Mouse (Mus musculus) kidney, adult 2 months (tissue): ENCODE results near the gene Tmem170b. TPM values are rescaled to one million over a fixed set of nuclear protein-coding genes. Genes with fewer than 3 reads are reported as not detected.

Source experiments
- DNase-seq: peaks from one replicate; pipeline ENCODE4 v3.0.0; 2021
- H3K27ac ChIP-seq: fragments of 200-500 bp; 2 replicates; pipeline ENCODE4 v1.5.1; 2012; ENCODE audit warnings: low read depth, low read length, control low read depth, inconsistent platforms; ENCODE audit not compliant: insufficient read depth
- H3K27me3 ChIP-seq: fragments of 200-500 bp; replicated peaks from 2 replicates; pipeline ENCODE4 v1.6.1; 2012; ENCODE audit warnings: mild to moderate bottlenecking, moderate library complexity, low read length, inconsistent platforms; ENCODE audit not compliant: control insufficient read depth, insufficient read depth
- H3K36me3 ChIP-seq: fragments of 200-500 bp; 2 replicates; pipeline ENCODE4 v1.6.1; 2012; ENCODE audit warnings: mild to moderate bottlenecking, moderate library complexity, low read length, inconsistent platforms; ENCODE audit not compliant: control insufficient read depth, insufficient read depth
- H3K4me1 ChIP-seq: fragments of 200-500 bp; 2 replicates; pipeline ENCODE4 v1.6.1; 2011; ENCODE audit warnings: low read length; ENCODE audit not compliant: control insufficient read depth, insufficient read depth
- H3K4me3 ChIP-seq: fragments of 200-500 bp; 2 replicates; pipeline ENCODE4 v1.5.1; 2011; ENCODE audit warnings: mild to moderate bottlenecking, low read depth, low read length, control low read depth; ENCODE audit not compliant: insufficient read depth
- CTCF ChIP-seq: fragments of 200-500 bp; conservative IDR thresholded peaks from 2 replicates; pipeline ENCODE4 v1.5.1; 2011; ENCODE audit warnings: low read depth, mild to moderate bottlenecking, control low read depth, low read length, moderate library complexity, mixed read lengths; ENCODE audit not compliant: insufficient read depth, insufficient read length
- POLR2A ChIP-seq: fragments of 200-500 bp; IDR thresholded peaks from one replicate; pipeline ENCODE4 v1.6.1; 2011; ENCODE audit warnings: low read depth, low read length, control low read depth
- WGBS: fragments of 180-500 bp; shearing (Covaris S2); methylation state at CpG from one replicate; pipeline ENCODE4 v1.1.7; 2018; 5-methylcytosine and 5-hydroxymethylcytosine counted together
- polyA plus RNA-seq: library from polyadenylated mRNA; depleted of rRNA; stranded (reverse); fragments of >200 nt; gene quantifications from 2 replicates; pipeline ENCODE4 v1.2.3, GENCODE M21; 2012; rRNA removed

The Tmem170b gene
- 4.0 and 4.2 TPM in 2 replicates for polyA plus RNA-seq

DNA sequence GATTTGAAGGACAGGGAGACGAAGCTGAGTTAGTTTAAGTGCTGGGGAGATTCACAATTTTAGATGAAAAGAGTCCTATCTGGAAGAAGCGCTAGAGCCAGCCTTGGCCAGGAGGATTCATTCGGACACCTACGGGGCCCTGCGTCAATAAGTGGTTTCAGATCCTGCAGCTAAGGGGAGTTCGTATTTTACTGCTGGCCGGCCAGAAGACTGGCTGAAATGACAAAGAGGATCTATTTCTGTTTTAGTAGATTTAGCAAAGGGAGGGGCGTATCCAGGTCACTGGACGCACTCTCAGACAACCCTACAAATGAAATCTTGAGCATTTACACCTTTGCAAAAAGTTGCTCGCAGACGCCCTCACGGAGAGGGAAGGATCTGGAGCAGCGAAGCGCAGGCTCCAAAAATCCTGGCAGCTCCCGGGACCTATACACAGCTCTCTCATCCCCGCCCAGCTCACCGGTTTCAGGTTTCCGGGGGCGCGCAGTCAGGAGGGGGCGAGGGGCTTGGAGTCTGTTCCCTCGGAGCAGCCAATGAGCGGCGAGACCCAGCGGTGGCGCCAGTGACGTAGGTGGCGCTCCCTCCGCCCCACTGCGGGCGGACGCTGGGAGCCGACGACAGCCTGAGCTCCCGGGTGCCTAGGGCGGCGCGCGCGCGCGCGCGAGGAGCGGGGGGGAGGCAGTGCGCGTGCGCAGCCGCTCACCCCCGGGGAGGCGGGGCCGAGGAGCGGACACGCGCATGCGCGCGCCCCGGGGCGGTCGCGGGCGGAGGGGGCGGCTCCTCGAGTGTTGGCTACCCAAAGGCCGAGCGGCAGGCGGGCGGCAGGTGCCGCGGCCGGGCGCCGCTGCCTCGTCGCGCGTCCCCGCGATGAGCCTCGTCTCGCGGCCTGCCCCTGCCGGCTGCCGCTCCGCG lies at the start of gene Tmem170b:
Gene Tmem170b (plus strand): TSS at position 809 of the 912 bp plus-strand sequence.
- TF ChIP-seq POLR2A (peak; percentile 69), CTCF (no peak)
- WGBS: 2% methylated on average over 77 of the region's 87 CpGs
- peak; percentile 99 for DNase-seq
- H3K27ac ChIP-seq: peak within 1 kb of the TSS; percentile 77
- peaks cover 3% of the 10 kb centered on the region; the same call in 1 of the 2 replicates for H3K4me1 ChIP-seq
- peak within 1 kb of the TSS; percentile 95 for H3K4me3 ChIP-seq
- no peaks in the 10 kb centered on the region for H3K27me3 ChIP-seq
- no peaks in the 10 kb centered on the region for H3K36me3 ChIP-seq

DNA sequence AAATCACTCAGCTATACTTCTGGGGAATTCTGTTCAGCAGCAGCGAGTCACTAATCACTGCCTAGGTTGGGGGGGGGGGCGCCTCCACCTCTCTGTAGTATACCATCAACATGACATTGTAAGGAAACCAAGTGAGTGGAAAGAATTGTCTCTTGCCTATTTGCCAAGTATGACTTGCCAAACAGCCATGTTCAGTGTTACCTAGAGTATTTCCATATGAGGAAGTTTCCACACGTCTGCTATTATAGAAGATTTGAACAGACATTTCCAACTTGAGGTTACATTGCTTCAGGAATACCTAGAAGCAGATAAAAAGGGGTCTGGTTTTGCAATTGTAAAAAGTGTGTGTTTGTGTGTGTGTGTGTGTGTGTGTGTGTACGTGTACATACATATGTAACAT lies 44.7 kb upstream of the Tmem170b start:
- no peaks in the 10 kb centered on the region for H3K4me1 ChIP-seq
- no peak overlapping the region for H3K4me3 ChIP-seq
- no peak overlapping the region for H3K27ac ChIP-seq
- DNase-seq: no peak
- WGBS: 95% methylated on average over 4 of the region's 4 CpGs
- H3K36me3 ChIP-seq: no peaks in the 10 kb centered on the region
- TF ChIP-seq POLR2A: no peak
- no peak for TF ChIP-seq CTCF
- H3K27me3 ChIP-seq: no peaks in the 10 kb centered on the region; the same call in 1 of the 2 replicates

DNA sequence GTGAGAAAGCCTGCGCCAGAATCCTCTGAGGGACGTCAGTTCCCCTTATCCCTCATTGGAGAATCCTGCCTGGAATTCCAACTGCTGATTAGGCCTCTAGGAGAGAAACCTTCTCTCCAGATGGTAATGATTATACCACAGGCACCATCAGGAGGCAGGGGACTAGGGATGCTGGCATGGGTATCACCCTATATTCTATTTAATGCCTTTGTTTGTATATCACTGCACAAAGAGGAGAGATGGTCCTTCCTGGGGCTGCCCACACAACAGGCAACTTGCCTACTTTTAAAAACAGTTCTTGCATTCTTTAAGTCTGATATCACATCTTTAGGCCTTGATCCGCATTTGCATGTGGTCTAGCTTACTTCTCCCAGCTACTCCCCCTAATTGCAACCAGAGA lies 37.3 kb upstream of the Tmem170b start:
- 95% methylated on average over 3 of the region's 3 CpGs for WGBS
- no peaks in the 10 kb centered on the region; the same call in 1 of the 2 replicates for H3K4me1 ChIP-seq
- H3K36me3 ChIP-seq: no peaks in the 10 kb centered on the region
- no peak for DNase-seq
- no peaks in the 10 kb centered on the region for H3K27me3 ChIP-seq
- no peak overlapping the region for H3K4me3 ChIP-seq
- TF ChIP-seq POLR2A: no peak
- TF ChIP-seq CTCF: no peak
- H3K27ac ChIP-seq: no peak overlapping the region

DNA sequence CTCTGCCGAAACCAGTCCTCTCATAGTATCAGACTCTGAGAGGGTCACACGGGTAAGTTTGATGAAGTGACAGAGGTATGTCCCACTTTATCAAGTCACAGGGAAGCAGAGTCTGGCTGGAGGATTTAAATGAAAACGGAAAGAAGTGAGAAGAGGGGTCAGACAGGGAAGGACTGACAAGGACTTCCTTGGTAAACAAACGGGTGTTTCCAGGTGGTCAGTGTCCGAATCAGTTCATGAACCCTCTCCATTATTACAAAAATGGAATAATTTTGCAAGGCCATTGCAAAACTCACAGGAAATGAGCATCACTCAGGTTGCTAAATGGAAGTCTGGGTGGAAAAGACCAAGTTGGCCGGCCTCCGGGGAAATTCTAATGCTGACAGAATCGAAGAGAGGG lies 36.8 kb upstream of the Tmem170b start:
- H3K4me1 ChIP-seq: no peaks in the 10 kb centered on the region; the same call in 1 of the 2 replicates
- H3K27ac ChIP-seq: no peak overlapping the region
- DNase-seq: peak; percentile 27
- WGBS: 75% methylated on average over 8 of the region's 8 CpGs
- no peaks in the 10 kb centered on the region for H3K27me3 ChIP-seq
- H3K36me3 ChIP-seq: no peaks in the 10 kb centered on the region
- TF ChIP-seq POLR2A (no peak), CTCF (no peak)
- H3K4me3 ChIP-seq: no peak overlapping the region

DNA sequence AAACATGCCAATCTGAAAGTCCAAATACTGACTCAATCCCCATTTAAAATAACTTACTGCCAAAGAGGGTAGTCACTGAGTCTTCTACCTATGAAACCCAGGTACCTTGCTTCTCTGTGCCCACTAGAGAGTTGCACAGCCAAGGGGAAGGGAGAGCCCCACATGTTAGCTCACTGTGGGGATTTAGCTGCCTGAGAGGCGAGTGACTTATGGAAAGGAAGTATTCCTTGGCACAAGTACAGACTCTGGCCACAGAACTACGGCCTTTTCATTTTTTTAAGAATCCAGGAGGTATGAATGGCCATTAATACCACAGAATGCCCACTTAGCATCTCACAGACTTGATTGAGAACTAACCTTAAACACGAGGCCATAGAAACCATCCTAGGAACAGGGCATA lies 35.9 kb upstream of the Tmem170b start:
- Histone ChIP-seq H3K4me3 (no peak overlapping the region), H3K27me3 (no peaks in the 10 kb centered on the region), H3K36me3 (no peaks in the 10 kb centered on the region), H3K27ac (no peak overlapping the region), H3K4me1 (no peaks in the 10 kb centered on the region; the same call in 1 of the 2 replicates)
- TF ChIP-seq POLR2A (no peak), CTCF (no peak)
- no peak for DNase-seq
- 72% methylated on average over 3 of the region's 3 CpGs for WGBS

DNA sequence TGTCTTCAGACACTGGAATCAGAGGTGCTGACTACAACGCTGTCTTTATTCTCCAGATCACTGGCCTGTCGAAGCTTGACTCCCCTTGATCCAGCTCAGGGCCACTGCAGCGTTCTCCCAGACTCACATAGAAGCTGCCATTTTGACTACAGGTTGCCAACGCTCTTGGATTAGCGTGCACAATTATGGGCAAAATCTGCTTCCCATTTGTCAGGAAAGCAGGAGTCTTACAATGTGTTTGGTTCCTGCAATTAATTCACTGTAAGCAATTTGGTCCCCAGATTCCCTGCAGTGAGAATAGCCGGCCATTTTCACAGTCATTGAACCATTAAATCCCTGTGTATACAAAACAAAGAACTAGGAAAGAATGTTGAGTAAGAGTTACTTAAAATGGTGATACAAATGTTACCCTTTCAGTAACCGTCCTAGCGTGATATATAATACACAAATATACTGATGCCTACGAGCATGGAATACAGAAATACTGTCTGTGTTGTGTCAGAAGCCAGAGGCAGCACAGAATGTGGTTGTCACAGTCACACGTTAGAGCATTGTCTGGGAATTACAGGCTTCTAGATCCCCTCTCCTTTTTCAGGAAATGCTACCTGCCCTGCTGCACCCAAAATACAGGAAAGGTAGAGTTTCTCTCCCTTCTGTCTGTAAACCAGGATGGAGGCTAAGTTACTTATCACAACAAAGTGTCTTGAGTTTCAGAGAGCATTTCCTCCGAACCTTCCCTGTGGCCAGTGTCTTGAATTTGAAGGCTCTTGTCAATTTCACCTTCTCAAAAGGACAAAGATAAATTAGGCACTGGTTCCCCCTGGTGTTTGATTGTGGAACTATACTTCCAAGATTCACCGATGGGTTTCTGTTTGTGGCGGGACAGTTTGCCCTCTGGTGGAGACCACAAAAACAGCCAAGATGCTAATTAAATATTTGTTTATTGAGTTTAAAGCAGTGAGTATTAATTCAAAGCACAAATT lies 34.0 kb upstream of the Tmem170b start:
- no peaks in the 10 kb centered on the region; the same call in 1 of the 2 replicates for H3K4me1 ChIP-seq
- WGBS: 51% methylated on average over 13 of the region's 13 CpGs
- TF ChIP-seq CTCF (peak; percentile 77), POLR2A (no peak)
- H3K4me3 ChIP-seq: no peak overlapping the region
- no peaks in the 10 kb centered on the region for H3K36me3 ChIP-seq
- no peak overlapping the region for H3K27ac ChIP-seq
- no peaks in the 10 kb centered on the region for H3K27me3 ChIP-seq
- peak; percentile 95 for DNase-seq
